Mouse (Mus musculus) small intestine, adult 2 months (tissue): ENCODE measurements around the gene Ptpn11.

Experiments used
- CTCF ChIP-seq: fragments of 200-500 bp; IDR thresholded peaks from 2 replicates; pipeline ENCODE4 v1.5.1; 2012; ENCODE audit warnings: low read depth, mild to moderate bottlenecking, control low read depth, inconsistent platforms, low read length, moderate library complexity, mixed read lengths; ENCODE audit not compliant: insufficient replicate concordance, insufficient read length; ENCODE audit errors: extremely low read depth
- POLR2A ChIP-seq: fragments of 200-500 bp; IDR thresholded peaks from 2 replicates; pipeline ENCODE4 v1.6.1; 2012; ENCODE audit warnings: low read depth, mild to moderate bottlenecking, control low read depth, inconsistent platforms, low read length, moderate library complexity

DNA sequence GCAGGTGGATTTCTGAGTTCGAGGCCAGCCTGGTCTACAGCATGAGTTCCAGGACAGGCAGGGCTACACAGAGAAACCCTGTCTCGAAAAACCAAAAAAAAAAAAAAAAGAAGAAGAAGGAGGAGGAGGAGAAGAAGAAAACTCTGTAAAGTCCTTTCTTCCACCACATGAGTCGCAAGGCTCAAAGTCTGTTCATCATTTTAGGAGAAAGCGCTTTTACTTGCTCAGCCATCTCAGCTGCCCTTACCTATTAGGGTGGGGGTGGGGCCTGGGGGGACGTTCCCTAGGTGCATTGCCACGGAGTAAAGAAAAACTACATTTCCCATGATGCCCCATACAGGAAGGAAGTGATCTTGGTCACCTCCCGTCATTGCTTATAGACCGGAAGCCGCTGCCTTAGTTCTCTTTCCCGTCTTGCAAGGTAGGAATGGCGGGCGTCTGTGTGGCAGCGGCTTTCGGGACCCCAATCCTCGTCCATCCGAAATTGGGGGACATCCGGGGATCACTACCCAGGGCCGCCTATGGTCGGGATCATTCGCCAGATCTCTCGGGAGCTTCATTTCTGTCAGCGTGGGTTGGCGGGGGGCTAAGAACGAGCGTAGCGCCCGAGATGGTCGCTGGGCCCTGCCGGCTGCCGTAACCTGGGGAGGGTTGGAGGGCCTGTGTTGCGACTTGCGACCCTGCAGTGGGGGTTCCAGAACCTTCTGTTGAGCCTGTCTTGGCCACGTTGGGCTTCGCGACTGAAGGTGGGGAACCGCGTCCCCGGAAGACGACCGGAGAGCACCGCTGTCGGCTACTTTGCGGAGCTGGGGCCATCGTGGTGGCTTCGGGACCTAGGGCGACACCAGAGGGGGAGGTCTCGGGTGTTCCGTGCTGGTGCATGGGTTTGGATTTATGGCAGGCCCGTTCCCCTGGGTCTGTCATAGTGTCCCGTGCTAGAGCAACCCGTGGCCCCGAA is 13.2 kb upstream of the Ptpn11 start, which contains the start of gene Rpl6:
- TF ChIP-seq CTCF = no peak
- TF ChIP-seq POLR2A = peak; percentile 74
